Mouse (Mus musculus) heart, adult 8-10 months (tissue): ENCODE data around the gene Ambra1. TPM values are rescaled to one million over a fixed set of nuclear protein-coding genes. Genes with fewer than 3 reads are reported as not detected.

Source experiments
- DNase-seq: peaks from one replicate; pipeline ENCODE4 v3.0.0; 2022; ENCODE audit warnings: low spot score
- total RNA-seq, 4 experiments: library from RNA; stranded (reverse); gene quantifications; 2 replicates each; pipeline ENCODE4 v1.2.4; 2022

Ambra1 gene
- total RNA-seq, 4 experiments from 2014 or later, result 16.2 to 18.1 (median 16.6) TPM

GRCm38 (mm10) chr2:91871225-91871624 lies 141.3 kb downstream of the Ambra1 start:
- DNase-seq, result no peak

GRCm38 (mm10) chr2:91872658-91873057 lies 142.7 kb downstream of the Ambra1 start:
- DNase-seq, result no peak

GRCm38 (mm10) chr2:91876000-91876805 lies 146.3 kb downstream of the Ambra1 start:
- no peak for DNase-seq

GRCm38 (mm10) chr2:91876806-91877140 lies 146.8 kb downstream of the Ambra1 start:
- peak; percentile 1 for DNase-seq

- DNase-seq, result no peak
Observed at GRCm38 (mm10) chr2:91878387-91879180, 148.7 kb downstream of the Ambra1 start.

- no peak for DNase-seq
Observed at GRCm38 (mm10) chr2:91883961-91884360, 154.0 kb downstream of the Ambra1 start.

- no peak for DNase-seq
Observed at GRCm38 (mm10) chr2:91884616-91885015, 154.7 kb downstream of the Ambra1 start.

- DNase-seq, result no peak
Observed at GRCm38 (mm10) chr2:91894716-91895115, 164.8 kb downstream of the Ambra1 start.

- DNase-seq, result no peak
Observed at GRCm38 (mm10) chr2:91895401-91895800, 165.5 kb downstream of the Ambra1 start.

- no peak for DNase-seq
Observed at GRCm38 (mm10) chr2:91897968-91898367, 168.0 kb downstream of the Ambra1 start.

GRCm38 (mm10) chr2:91899141-91899540 lies 169.2 kb downstream of the Ambra1 start:
- DNase-seq, result no peak

- no peak for DNase-seq
Observed at GRCm38 (mm10) chr2:91900431-91900830, 170.5 kb downstream of the Ambra1 start.

GRCm38 (mm10) chr2:91902336-91902735 lies 172.4 kb downstream of the Ambra1 start:
- no peak for DNase-seq

- no peak for DNase-seq
Observed at GRCm38 (mm10) chr2:91903171-91903925, 173.4 kb downstream of the Ambra1 start.

GRCm38 (mm10) chr2:91904618-91905307 lies 174.8 kb downstream of the Ambra1 start:
- no peak for DNase-seq

- no peak for DNase-seq
Observed at GRCm38 (mm10) chr2:91906141-91906540, 176.2 kb downstream of the Ambra1 start.

- DNase-seq, result no peak
Observed at GRCm38 (mm10) chr2:91912616-91913015, 182.7 kb downstream of the Ambra1 start.

GRCm38 (mm10) chr2:91913328-91914110 lies 183.6 kb downstream of the Ambra1 start:
- DNase-seq, result no peak

- DNase-seq, result no peak
Observed at GRCm38 (mm10) chr2:91916346-91916977, 186.5 kb downstream of the Ambra1 start.

GRCm38 (mm10) chr2:91917096-91917495 lies 187.2 kb downstream of the Ambra1 start:
- DNase-seq, result no peak
